Mouse (Mus musculus): ENCODE data around the gene Ate1. TPM values are rescaled to one million over a fixed set of nuclear protein-coding genes. Genes with fewer than 3 reads are reported as not detected.

Gene Ate1
- 2.8 and 3.3 TPM in 2 replicates for polyA plus RNA-seq (2012; rRNA removed)

GRCm38 (mm10) chr7:130520049-130520425 is at the start of gene Ate1:
Gene Ate1, minus strand, starts transcription at chr7:130520369.
- 14% methylated on average over 20 of the region's 20 CpGs for WGBS
- Histone ChIP-seq H3K27me3 (ENCODE audit: control insufficient read depth, insufficient read depth, low read length) (no peaks in the 10 kb centered on the region), H3K36me3 (ENCODE audit: control insufficient read depth, insufficient read depth, low read length) (no peaks in the 10 kb centered on the region), H3K4me3 (ENCODE audit: low read depth, low read length) (peak within 1 kb of the TSS; percentile 86), H3K27ac (ENCODE audit: insufficient read depth, low read depth, low read length) (peak within 1 kb of the TSS; percentile 88), H3K4me1 (ENCODE audit: control insufficient read depth, insufficient read depth, insufficient read length, low read length) (peaks cover 5% of the 10 kb centered on the region; the same call in 1 of the 2 replicates)
- TF ChIP-seq POLR2A (IDR thresholded peaks at IDR 0.05; ENCODE audit: low read depth, low read length) (no peak), CTCF (IDR thresholded peaks at IDR 0.05; ENCODE audit: extremely low read depth, insufficient read length, insufficient replicate concordance, low read depth, low read length) (no peak)

GRCm38 (mm10) chr7:130568783-130569436 is 48.7 kb upstream of the Ate1 start:
- Histone ChIP-seq H3K36me3 (ENCODE audit: control insufficient read depth, insufficient read depth, low read length) (no peaks in the 10 kb centered on the region), H3K27ac (ENCODE audit: insufficient read depth, low read depth, low read length) (no peak overlapping the region), H3K4me1 (ENCODE audit: control insufficient read depth, insufficient read depth, insufficient read length, low read length) (peaks cover 9% of the 10 kb centered on the region; the same call in 1 of the 2 replicates), H3K27me3 (ENCODE audit: control insufficient read depth, insufficient read depth, low read length) (no peaks in the 10 kb centered on the region), H3K4me3 (ENCODE audit: low read depth, low read length) (no peak overlapping the region)
- WGBS, result 52% methylated on average over 9 of the region's 9 CpGs
- no peak for TF ChIP-seq POLR2A (IDR thresholded peaks at IDR 0.05; ENCODE audit: low read depth, low read length)
- no peak for TF ChIP-seq CTCF (IDR thresholded peaks at IDR 0.05; ENCODE audit: extremely low read depth, insufficient read length, insufficient replicate concordance, low read depth, low read length)

GRCm38 (mm10) chr7:130564596-130564995 is 44.4 kb upstream of the Ate1 start:
- no peaks in the 10 kb centered on the region for H3K27me3 ChIP-seq (ENCODE audit: control insufficient read depth, insufficient read depth, low read length)
- no peaks in the 10 kb centered on the region for H3K4me1 ChIP-seq (ENCODE audit: control insufficient read depth, insufficient read depth, insufficient read length, low read length)
- no peaks in the 10 kb centered on the region for H3K36me3 ChIP-seq (ENCODE audit: control insufficient read depth, insufficient read depth, low read length)
- TF ChIP-seq POLR2A (IDR thresholded peaks at IDR 0.05; ENCODE audit: low read depth, low read length), result no peak
- no peak overlapping the region for H3K4me3 ChIP-seq (ENCODE audit: low read depth, low read length)
- 69% methylated on average over 3 of the region's 3 CpGs for WGBS
- no peak overlapping the region for H3K27ac ChIP-seq (ENCODE audit: insufficient read depth, low read depth, low read length)

DNA sequence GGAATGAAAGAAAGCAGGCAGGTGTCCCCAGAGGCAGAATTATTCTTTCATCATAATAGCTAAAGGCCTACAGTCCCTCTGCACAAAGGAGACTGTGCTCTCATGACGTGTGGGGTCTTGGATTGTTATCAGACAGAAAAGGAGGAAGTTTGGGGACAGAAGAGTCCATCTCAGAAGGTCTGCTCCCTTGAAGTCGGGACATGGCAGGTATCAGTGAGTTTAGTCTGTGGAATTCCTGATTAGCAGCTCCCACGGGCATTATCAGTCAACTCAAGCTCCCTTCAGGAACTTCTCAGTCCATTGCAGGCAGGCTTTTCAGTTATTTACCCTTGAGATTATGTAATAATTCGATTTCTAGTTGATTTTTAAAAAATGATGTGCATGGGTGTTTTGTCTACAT is 43.7 kb upstream of the Ate1 start:
- 71% methylated on average over 4 of the region's 4 CpGs for WGBS
- Histone ChIP-seq H3K27ac (ENCODE audit: insufficient read depth, low read depth, low read length) (no peak overlapping the region), H3K27me3 (ENCODE audit: control insufficient read depth, insufficient read depth, low read length) (no peaks in the 10 kb centered on the region), H3K36me3 (ENCODE audit: control insufficient read depth, insufficient read depth, low read length) (no peaks in the 10 kb centered on the region), H3K4me1 (ENCODE audit: control insufficient read depth, insufficient read depth, insufficient read length, low read length) (no peaks in the 10 kb centered on the region), H3K4me3 (ENCODE audit: low read depth, low read length) (no peak overlapping the region)
- TF ChIP-seq POLR2A (IDR thresholded peaks at IDR 0.05; ENCODE audit: low read depth, low read length), result no peak

DNA sequence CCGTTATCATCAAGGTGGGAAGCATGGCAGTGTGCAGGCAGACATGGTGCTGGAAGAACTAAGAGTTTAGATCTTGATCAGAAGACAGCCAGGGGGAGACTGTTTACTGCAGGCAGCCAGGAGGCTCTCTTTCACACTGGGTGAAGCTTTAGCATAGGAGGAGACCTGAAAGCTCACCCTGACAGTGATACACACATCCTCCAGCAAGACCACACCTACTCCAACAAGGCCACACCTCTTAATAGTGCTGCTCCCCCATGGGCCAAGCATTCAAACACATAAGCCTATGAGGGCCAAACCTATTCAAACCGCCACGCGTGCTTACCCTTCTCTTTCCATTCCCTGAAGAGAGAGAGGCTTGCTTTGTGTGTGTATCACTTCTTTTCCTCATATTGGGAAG is 43.1 kb upstream of the Ate1 start:
- Histone ChIP-seq H3K27me3 (ENCODE audit: control insufficient read depth, insufficient read depth, low read length) (no peaks in the 10 kb centered on the region), H3K4me1 (ENCODE audit: control insufficient read depth, insufficient read depth, insufficient read length, low read length) (no peaks in the 10 kb centered on the region), H3K36me3 (ENCODE audit: control insufficient read depth, insufficient read depth, low read length) (no peaks in the 10 kb centered on the region), H3K27ac (ENCODE audit: insufficient read depth, low read depth, low read length) (no peak overlapping the region), H3K4me3 (ENCODE audit: low read depth, low read length) (no peak overlapping the region)
- WGBS, result 93% methylated on average over 4 of the region's 4 CpGs
- TF ChIP-seq CTCF (IDR thresholded peaks at IDR 0.05; ENCODE audit: extremely low read depth, insufficient read length, insufficient replicate concordance, low read depth, low read length) (no peak), POLR2A (IDR thresholded peaks at IDR 0.05; ENCODE audit: low read depth, low read length) (no peak)

DNA sequence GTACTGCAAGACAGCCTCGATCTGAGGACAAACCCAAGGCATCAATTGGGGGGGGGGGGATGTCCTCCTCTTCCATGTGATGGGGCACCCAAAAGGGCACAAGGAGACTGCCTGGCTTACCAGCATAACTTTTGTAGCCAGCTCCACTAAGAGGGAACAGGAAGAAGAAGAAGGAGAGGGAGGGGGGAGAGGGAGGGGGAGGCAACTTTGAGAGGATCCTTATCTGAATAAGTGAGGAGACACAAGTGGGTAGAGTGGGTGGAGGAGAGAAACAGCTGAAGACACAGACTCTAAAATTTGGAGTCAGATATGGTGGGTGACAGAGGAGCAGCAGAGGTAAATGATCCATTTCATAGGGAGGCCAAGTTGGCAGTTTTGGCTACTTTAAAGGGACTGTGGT is 40.8 kb upstream of the Ate1 start:
- TF ChIP-seq POLR2A (IDR thresholded peaks at IDR 0.05; ENCODE audit: low read depth, low read length), result no peak
- TF ChIP-seq CTCF (IDR thresholded peaks at IDR 0.05; ENCODE audit: extremely low read depth, insufficient read length, insufficient replicate concordance, low read depth, low read length), result no peak

GRCm38 (mm10) chr7:130558592-130558991 is 38.4 kb upstream of the Ate1 start:
- Histone ChIP-seq H3K27me3 (ENCODE audit: control insufficient read depth, insufficient read depth, low read length) (no peaks in the 10 kb centered on the region), H3K4me3 (ENCODE audit: low read depth, low read length) (no peak overlapping the region), H3K27ac (ENCODE audit: insufficient read depth, low read depth, low read length) (no peak overlapping the region), H3K36me3 (ENCODE audit: control insufficient read depth, insufficient read depth, low read length) (no peaks in the 10 kb centered on the region), H3K4me1 (ENCODE audit: control insufficient read depth, insufficient read depth, insufficient read length, low read length) (no peaks in the 10 kb centered on the region)
- 56% methylated on average over 4 of the region's 4 CpGs for WGBS
- TF ChIP-seq POLR2A (IDR thresholded peaks at IDR 0.05; ENCODE audit: low read depth, low read length), result no peak
- no peak for TF ChIP-seq CTCF (IDR thresholded peaks at IDR 0.05; ENCODE audit: extremely low read depth, insufficient read length, insufficient replicate concordance, low read depth, low read length)

More for the DNA sequence above, 40.8 kb upstream of the Ate1 start:
- Histone ChIP-seq H3K27ac (ENCODE audit: insufficient read depth, low read depth, low read length) (no peak overlapping the region), H3K36me3 (ENCODE audit: control insufficient read depth, insufficient read depth, low read length) (no peaks in the 10 kb centered on the region), H3K4me1 (ENCODE audit: control insufficient read depth, insufficient read depth, insufficient read length, low read length) (no peaks in the 10 kb centered on the region), H3K4me3 (ENCODE audit: low read depth, low read length) (no peak overlapping the region), H3K27me3 (ENCODE audit: control insufficient read depth, insufficient read depth, low read length) (no peaks in the 10 kb centered on the region)
- 71% methylated on average over 1 of the region's 1 CpGs for WGBS

Measured in small intestine, adult 2 months (tissue).